Mouse (Mus musculus) liver, adult 10 weeks (tissue): ENCODE data around the gene Acsl5. TPM values are rescaled to one million over a fixed set of nuclear protein-coding genes. Genes with fewer than 3 reads are reported as not detected.

Experiments
- polyA plus RNA-seq: library from polyadenylated mRNA; stranded (reverse); fragments of 350-450 nt; fragmentation: Illumina TruSeq; extraction: RNeasy Lipid Tissue Mini Kit (QIAGEN cat#74804); gene quantifications from one replicate; pipeline ENCODE4 v1.2.3, GENCODE M21; 2014; ENCODE audit warnings: low read depth, low replicate concordance

Gene Acsl5
- 644 TPM for polyA plus RNA-seq

GRCm38 (mm10) chr19:55251383-55252124 is at the start of gene Acsl5:
TSS of gene Acsl5 (plus strand) at chr19:55251938.

GRCm38 (mm10) chr19:55241186-55241645 is 10.5 kb upstream of the Acsl5 start, which contains the start of gene Gucy2g:
TSS of gene Gucy2g (minus strand) at chr19:55241236.

GRCm38 (mm10) chr19:55315452-55316108 is 63.8 kb downstream of the Acsl5 start, which contains the start of gene Zdhhc6:
TSS of gene Zdhhc6 (minus strand) at chr19:55316032.

GRCm38 (mm10) chr19:55316109-55316714 is 64.5 kb downstream of the Acsl5 start, which contains the start of gene Vti1a:
TSS of gene Vti1a (plus strand) at chr19:55316295.

Other genes starting within 250 kb of the Acsl5 start
- gene Gpam, start 124.7 kb upstream of the Acsl5 start, polyA plus RNA-seq = 73.1 TPM
- gene Tectb, start 71.2 kb upstream of the Acsl5 start, polyA plus RNA-seq = not detected
- gene Gucy2g, start 10.7 kb upstream of the Acsl5 start, polyA plus RNA-seq = not detected
- 93.2 TPM for gene Zdhhc6, start 64.1 kb downstream of the Acsl5 start, polyA plus RNA-seq
- gene Vti1a, start 64.4 kb downstream of the Acsl5 start, polyA plus RNA-seq = 8.9 TPM